Mouse (Mus musculus): ENCODE measurements around the gene Col5a2.
A peak's percentile ranks its signal among the peaks of the same experiment; 100 is the strongest.
"Not testable (repeated sequence)": the region's sequence is repeated elsewhere in the genome, so short reads cannot be mapped to it uniquely, and the experiment has no call there.

Gene Col5a2

DNA sequence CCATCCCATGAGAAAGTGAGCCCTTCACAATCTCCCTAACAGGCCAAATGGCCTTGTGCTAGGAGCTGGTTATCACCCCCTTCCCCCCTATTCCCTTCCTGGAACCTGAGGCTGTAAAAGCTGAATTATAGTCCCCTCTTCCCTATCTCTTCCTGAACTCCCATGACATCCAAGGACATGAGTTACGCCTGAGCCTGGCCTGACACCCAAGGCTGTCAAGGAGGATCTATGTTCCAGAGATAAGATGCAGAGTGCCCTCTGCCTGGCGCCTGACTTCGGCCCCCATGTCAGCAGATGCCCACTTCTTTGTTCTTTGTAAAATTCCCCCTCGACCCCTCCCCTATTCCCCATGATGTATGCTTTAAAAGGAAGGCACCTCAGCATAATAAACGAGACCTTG lies 73.9 kb downstream of the Col5a2 start:
- DNase-seq (ENCODE audit: low read depth, low spot score), result not testable (repeated sequence)

DNA sequence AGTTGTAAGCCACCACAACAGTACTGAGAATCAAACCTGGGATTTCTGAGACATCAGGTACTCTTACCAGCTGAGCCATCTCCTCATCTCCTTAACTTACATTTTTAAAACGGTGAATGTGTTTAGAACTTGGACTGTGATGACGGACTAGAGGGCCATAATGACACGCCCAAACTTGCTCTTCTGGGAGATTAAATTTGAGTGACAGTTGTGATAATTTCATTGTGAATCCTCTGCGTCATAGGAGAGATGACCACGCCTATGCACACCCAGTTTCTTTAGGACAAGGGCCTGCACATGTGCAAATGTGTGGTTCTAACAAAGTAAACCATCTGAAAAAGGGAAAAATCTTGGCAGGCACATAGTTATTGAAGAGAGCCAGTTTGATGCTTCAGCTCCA lies 79.2 kb downstream of the Col5a2 start:
- DNase-seq (ENCODE audit: low read depth, low spot score), result no peak

DNA sequence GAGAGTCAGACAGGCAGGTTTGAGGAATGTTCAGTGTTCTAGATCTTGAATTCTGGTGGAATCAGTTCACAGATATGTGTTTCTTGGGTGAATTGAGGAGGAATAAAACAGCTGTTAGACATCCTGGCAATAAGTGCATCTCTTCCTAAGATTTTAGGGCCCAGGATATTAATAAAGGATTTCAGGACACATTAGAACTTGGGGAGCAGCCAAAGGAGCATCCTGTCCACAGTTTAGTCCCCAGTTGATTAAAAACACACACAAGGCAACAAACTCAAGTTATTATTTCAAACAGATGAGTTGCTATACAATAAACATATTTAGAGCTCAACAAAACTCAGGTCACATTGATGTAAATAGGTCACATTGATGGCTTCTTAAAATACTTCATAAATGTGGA lies 82.5 kb downstream of the Col5a2 start:
- peak; percentile 70 for DNase-seq (ENCODE audit: low read depth, low spot score)

DNA sequence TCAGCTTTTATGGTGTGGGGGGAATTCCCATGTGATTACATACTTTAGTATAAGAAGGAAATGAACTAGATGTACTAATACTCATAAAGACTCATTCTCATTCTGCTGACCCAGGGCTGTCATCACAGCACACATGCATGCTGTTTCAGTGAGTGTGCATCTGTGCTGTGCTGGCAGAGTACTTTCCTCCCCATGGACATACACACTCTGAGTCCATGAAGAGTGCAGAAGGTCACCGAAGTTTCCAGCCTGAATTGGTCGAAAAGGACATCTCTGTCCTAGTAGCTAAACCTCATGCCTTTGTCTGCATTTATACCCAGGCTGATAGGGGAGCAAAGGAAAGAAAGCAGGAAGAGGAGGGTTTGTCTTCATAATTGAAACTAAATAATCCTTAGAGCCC lies 83.2 kb downstream of the Col5a2 start:
- peak; percentile 50 for DNase-seq (ENCODE audit: low read depth, low spot score)

DNA sequence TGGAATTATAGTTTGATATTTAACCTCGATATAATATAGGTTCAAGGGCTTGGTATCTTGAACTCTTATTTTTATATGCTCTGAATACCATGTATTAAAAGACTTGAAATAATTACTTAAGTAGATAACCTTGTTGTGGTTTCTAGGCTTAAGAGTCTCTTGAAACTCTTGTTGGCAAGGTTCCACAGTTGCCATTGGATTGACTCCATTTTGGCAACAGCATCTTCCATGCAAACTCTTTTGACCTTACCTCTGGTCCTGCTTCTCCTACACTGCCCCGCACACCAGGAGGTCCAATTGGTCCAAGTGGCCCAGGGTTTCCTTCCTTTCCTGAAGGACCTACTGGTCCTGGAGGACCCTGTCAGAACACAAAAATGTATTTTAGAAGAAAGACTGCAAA lies 121.2 kb downstream of the Col5a2 start:
- peak; percentile 42 for DNase-seq (ENCODE audit: low read depth, low spot score)

DNA sequence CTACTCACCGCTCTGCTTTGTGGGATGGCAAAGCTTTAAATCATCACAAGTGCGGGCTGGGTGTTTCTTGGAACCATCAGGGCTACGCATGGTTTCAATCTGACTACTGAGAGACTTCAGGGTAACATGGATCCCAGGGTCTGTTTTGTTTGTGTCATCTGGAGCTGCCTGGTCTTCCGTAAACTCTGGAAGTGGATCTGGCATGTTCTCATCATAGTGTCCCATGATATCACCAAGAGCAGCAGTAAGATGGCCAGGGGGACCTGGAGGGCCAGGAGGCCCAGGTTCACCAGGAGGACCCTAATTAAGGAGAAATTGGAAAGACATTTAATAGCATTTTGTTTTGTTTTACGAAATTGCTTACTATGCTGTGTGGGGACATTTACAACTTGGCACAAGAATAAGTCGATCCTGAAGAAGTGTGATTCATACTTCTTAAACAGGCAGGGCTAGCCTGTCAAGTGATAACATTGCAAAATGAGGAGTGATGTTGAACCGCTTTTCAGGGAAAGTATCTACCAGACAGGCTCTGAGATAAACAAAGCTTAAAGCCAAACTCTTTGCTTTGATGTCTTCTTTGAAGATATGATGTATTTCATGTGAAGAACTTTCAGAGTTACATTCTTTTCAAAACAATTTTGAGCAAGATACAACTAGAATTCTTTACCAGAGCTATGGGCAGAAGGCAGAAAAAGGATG lies 122.9 kb downstream of the Col5a2 start:
- DNase-seq (ENCODE audit: low read depth, low spot score), result peak; percentile 29

DNA sequence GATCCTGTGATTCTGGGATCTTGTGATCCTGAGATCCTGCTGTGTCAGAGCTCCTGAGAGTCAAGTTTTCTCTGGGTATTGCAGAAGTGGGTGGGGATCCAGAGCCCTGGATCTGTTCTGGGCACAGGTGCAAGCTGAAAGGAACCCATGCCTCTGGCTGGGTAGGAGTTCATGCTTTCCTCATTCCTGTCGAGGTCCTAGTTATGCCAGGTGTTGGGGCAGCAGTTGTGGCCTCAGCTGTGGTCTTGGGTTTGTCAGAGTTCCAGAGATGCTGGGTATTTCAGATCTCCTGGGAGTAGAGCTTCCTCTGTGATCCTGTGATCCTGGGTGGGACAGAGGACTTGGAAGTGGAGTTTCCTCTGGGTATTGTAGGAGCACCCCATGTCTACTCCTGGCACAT lies 137.7 kb downstream of the Col5a2 start:
- DNase-seq (ENCODE audit: low read depth, low spot score), result no peak

DNA sequence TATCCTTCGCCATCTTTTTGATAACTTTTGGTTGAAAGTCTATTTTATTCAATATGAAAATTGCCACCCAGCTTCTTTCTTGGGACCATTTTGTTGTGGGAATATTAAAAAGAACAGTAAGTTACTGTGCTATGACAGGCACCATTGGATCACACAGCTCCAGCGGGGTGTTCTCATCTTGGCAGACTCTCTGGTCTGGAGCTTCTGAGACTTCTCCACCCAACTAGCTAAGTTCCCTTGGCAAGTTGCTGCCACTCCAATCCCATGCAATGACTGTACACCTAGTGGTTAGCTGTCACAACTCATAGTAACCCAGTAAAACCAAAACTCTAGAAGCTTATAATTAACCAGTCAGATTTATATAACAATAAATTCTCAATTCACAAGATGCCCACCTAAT lies 139.8 kb downstream of the Col5a2 start:
- DNase-seq (ENCODE audit: low read depth, low spot score), result peak; percentile 45

DNA sequence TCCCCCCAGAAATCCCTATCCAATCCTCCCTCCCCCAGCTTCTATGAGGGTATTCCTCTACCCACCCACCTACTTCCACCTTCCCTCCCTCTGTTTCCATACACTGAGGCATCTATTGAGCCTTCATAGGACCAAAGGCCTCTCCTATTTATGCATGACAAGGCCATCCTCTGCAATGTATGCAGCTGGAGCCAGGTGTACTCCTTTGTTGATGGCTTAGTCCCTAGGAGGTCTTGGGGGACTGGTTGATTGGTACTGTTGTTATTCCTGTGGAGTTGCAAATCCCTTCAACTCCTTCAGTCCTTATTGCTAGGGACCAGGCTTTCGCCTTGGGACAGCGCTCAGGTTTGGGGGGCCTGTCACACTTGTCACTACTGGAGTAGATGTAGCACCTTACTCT lies 143.4 kb downstream of the Col5a2 start:
- no peak for DNase-seq (ENCODE audit: low read depth, low spot score)

DNA sequence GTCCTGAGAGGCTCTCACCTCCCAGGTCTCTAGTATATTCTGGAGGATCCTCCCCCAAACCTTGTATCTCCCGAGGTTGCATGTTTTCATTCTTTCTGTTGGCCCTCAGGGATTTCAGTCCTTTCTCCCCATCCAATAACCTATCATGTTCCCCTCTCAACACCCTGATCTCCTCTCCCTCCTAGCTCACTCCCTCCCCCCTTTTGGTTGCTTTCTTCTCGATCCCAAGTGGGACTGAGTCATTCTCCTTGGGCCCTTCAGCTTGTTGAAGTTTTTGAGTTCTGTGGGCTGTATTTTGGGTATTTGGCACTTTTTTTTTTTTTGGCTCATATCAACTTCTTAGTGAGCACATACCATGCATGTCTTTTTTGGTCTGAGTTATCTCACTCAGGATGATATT lies 143.9 kb downstream of the Col5a2 start:
- no peak for DNase-seq (ENCODE audit: low read depth, low spot score)

DNA sequence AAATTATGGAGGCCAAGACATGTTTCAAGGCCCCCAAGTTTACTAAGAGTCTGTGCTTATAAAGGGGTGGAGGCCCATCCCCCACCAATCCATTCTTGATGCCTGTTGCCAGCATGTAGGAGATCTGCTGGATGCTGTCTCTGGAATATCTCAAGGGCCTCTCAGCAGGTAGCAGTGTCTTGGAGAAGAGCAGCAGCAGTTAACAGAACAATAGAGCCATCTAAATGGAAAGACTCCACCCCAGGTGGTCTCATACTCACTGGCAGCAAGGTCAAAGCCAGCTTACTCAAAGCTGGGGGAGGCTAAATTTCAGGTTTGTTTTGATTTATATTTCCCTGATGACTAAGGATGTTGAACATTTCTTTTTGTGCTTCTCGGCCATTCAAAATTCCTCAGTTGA lies 145.1 kb downstream of the Col5a2 start:
- DNase-seq (ENCODE audit: low read depth, low spot score), result no peak

DNA sequence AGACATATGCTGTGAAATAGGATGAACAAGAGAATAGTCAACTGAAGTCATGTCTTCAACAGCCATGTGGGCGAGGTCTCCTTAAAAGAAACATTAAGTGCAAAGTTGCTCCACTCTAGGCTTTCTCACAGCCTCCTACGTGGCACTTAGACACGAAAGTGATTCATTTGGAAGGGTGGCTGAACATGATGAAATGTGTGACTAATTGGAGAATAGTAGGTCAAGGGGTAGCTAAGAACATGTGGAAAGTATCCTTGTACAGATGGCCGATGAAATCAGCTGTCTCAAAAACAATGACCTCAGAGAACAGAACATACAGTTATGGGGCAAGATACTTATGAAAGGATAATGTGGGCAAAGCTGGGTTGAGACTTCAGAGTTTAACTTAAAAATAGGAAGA lies 147.1 kb downstream of the Col5a2 start:
- DNase-seq (ENCODE audit: low read depth, low spot score), result peak; percentile 75

DNA sequence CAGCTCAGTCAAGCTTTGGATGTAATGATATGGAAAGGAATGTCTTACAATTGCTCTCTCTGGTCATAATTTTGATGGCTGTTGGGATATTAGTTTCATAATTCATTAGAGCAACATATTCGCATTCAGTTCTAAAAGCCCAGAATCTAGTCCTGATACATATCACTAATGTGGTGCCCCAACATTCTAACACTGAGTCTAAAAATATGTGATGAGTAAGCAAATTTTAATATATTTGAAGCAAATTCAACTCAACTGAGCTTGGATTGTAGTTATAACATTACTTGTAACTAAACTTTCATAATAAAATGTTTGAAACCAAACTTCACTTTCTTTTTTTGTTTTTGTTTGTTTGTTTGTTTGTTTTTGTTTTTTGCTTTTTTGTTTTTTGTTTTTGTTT lies 173.9 kb downstream of the Col5a2 start:
- no peak for DNase-seq (ENCODE audit: low read depth, low spot score)
